Mouse (Mus musculus): ENCODE data around the gene Ostf1.

DNA sequence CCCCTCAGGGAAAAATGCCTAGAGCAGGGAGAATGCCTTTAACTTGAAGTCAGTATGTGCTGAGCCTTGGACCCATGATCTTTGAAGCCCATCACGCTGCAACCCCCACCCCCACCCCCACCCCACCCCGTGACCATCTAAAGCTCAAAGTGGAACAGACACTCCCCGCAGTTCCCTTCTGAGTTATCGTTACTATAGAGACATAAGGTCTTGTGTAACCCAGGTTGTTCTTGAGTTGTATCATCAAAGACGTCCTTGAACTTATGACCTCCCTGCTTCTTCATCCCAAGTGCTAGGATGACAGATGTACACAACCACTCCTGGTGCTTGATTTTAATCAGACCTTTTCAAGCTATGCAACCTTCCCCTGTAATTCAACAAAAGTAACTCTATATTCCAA is 57.7 kb downstream of the Ostf1 start:
- no peak for TF ChIP-seq CTCF (IDR thresholded peaks at IDR 0.05; ENCODE audit: borderline replicate concordance, control insufficient read depth, extremely low read depth, insufficient read depth, low read length, poor library complexity)
- TF ChIP-seq POLR2A (IDR thresholded peaks at IDR 0.05; ENCODE audit: control insufficient read depth, extremely low read depth, insufficient read depth, low read length, poor library complexity), result no peak
